ENCODE assay signal across 10 mouse cellular contexts in genomic region chr11:57727303-57727969, GRCm38 (mm10).
DNase-seq lines count a peak whose midpoint lies in the region; ATAC-seq lines count a peak whose summit lies in the region.
"Had no signal": no experiment of that assay in that cellular context is flagged by ENCODE, and none has a peak within 500 bp of the region (broad histone marks: within the 10 kb centered on the region; RNA-seq: fewer than 3 reads in every experiment).

No protein-coding gene starts in this region.

- peak; percentile 30 for DNase-seq in brain, embryonic 18.5 days (ENCODE audit: low read depth, low spot score)
- peak; percentile 29 to 46 for DNase-seq in cerebellum, postnatal 4 days (ENCODE audit: low spot score in 2 of 2)
- DNase-seq in layer of hippocampus, postnatal 36 days, result peak; percentile 50 to 74
- DNase-seq in lung, postnatal 36 days, result peak; percentile 36
- no peak for DNase-seq in adipocyte (ENCODE audit: low spot score)
- DNase-seq in limb, embryonic 10.5 days (ENCODE audit: low spot score), result no peak

- no peaks in the 10 kb centered on the region for H3K36me3 ChIP-seq in intestine, embryonic 16.5 days (ENCODE audit: control insufficient read depth, insufficient read depth, low read length)
- no peaks in the 10 kb centered on the region; the same call in 1 of the 2 replicates for H3K36me3 ChIP-seq in stomach, embryonic 16.5 days (ENCODE audit: control insufficient read depth, insufficient read depth, low read length)
- H3K36me3 ChIP-seq in limb, embryonic 10.5 days, result peaks cover 15% of the 10 kb centered on the region

- no peak overlapping the region for H3K4me3 ChIP-seq in intestine, embryonic 16.5 days (ENCODE audit: low read length)
- H3K4me3 ChIP-seq in stomach, embryonic 16.5 days (replicated peaks; ENCODE audit: low read length), result no peak overlapping the region
- no peak overlapping the region for H3K4me3 ChIP-seq in limb, embryonic 10.5 days
- H3K4me3 ChIP-seq: megakaryocyte, embryonic 14.5 days had no signal

- ATAC-seq in intestine, embryonic 16.5 days, result peak; percentile 86
- ATAC-seq in stomach, embryonic 16.5 days (ENCODE audit: insufficient read depth, low FRiP score), result peak; percentile 58; the same call in 1 of the 2 replicates

- no peaks in the 10 kb centered on the region for H3K9me3 ChIP-seq in intestine, embryonic 16.5 days (ENCODE audit: control insufficient read depth, low read length)
- no peaks in the 10 kb centered on the region for H3K9me3 ChIP-seq in stomach, embryonic 16.5 days (replicated peaks; ENCODE audit: control insufficient read depth, low read length)
- no peaks in the 10 kb centered on the region for H3K9me3 ChIP-seq in limb, embryonic 10.5 days (replicated peaks)
- H3K9me3 ChIP-seq: G1E; megakaryocyte, embryonic 14.5 days had no signal

- no peak overlapping the region for H3K4me2 ChIP-seq in intestine, embryonic 16.5 days (ENCODE audit: low read depth, low read length)
- no peak overlapping the region for H3K4me2 ChIP-seq in stomach, embryonic 16.5 days (ENCODE audit: low read depth, low read length)

- WGBS in intestine, embryonic 16.5 days, result 56% methylated on average over 9 of the region's 9 CpGs
- WGBS in stomach, embryonic 16.5 days, result 56% methylated on average over 9 of the region's 9 CpGs
- WGBS in limb, embryonic 10.5 days, result 75% methylated on average over 9 of the region's 9 CpGs

- no peak overlapping the region for H3K27ac ChIP-seq in intestine, embryonic 16.5 days (ENCODE audit: low read length)
- H3K27ac ChIP-seq in stomach, embryonic 16.5 days (ENCODE audit: low read length), result no peak overlapping the region
- H3K27ac ChIP-seq in limb, embryonic 10.5 days, result no peak overlapping the region

- H3K27me3 ChIP-seq in intestine, embryonic 16.5 days (replicated peaks; ENCODE audit: control insufficient read depth, insufficient read depth, low read length), result no peaks in the 10 kb centered on the region
- no peaks in the 10 kb centered on the region for H3K27me3 ChIP-seq in stomach, embryonic 16.5 days (ENCODE audit: control insufficient read depth, insufficient read depth, low read length)
- no peaks in the 10 kb centered on the region for H3K27me3 ChIP-seq in limb, embryonic 10.5 days (ENCODE audit: low read depth, poor library complexity, severe bottlenecking)

- no peak overlapping the region for H3K9ac ChIP-seq in intestine, embryonic 16.5 days (ENCODE audit: low read depth, low read length)
- H3K9ac ChIP-seq in stomach, embryonic 16.5 days (ENCODE audit: low read length), result no peak overlapping the region

- H3K4me1 ChIP-seq in intestine, embryonic 16.5 days (ENCODE audit: control insufficient read depth, insufficient read depth, low read length), result peaks cover 8% of the 10 kb centered on the region
- H3K4me1 ChIP-seq in stomach, embryonic 16.5 days (ENCODE audit: control insufficient read depth, insufficient read depth, low read length), result 0 out of 2 replicates have a peak, but pooled peaks cover 3% of the 10 kb centered on the region
- peaks cover 10% of the 10 kb centered on the region; the same call in 1 of the 2 replicates for H3K4me1 ChIP-seq in limb, embryonic 10.5 days
- H3K4me1 ChIP-seq: megakaryocyte, embryonic 14.5 days had no signal

Comparison
In these comparisons a context has a peak if more than half of its experiments do, and no peak if none do; other contexts are left out.
1. DNase-seq: peak in brain, embryonic 18.5 days (single experiment), cerebellum, postnatal 4 days (2 of 2), layer of hippocampus, postnatal 36 days (2 of 2) and lung, postnatal 36 days (single experiment); none in adipocyte (single experiment) and limb, embryonic 10.5 days (single experiment).